Mouse (Mus musculus): ENCODE measurements around the gene Wdr4. TPM values are rescaled to one million over a fixed set of nuclear protein-coding genes. Genes with fewer than 3 reads are reported as not detected.

The Wdr4 gene
- polyA plus RNA-seq, 1 experiment from 2014 or later = 76.7 TPM

- 92% methylated on average over 12 of the region's 12 CpGs for WGBS
- Histone ChIP-seq H3K9me3 (replicated peaks) (no peaks in the 10 kb centered on the region), H3K27me3 (ENCODE audit: low read depth, poor library complexity, severe bottlenecking) (no peaks in the 10 kb centered on the region), H3K36me3 (peaks cover 100% of the 10 kb centered on the region), H3K4me1 (peaks cover 15% of the 10 kb centered on the region), H3K27ac (replicated peaks) (no peak overlapping the region), H3K4me3 (no peak overlapping the region)
- no peak for DNase-seq (ENCODE audit: low spot score)
Observed at GRCm38 (mm10) chr17:31502261-31502927, 17.4 kb downstream of the Wdr4 start.

GRCm38 (mm10) chr17:31500908-31501307, 18.9 kb downstream of the Wdr4 start:
- 88% methylated on average over 3 of the region's 3 CpGs for whole genome bisulfite sequencing
- Histone ChIP-seq H3K4me3 (no peak overlapping the region), H3K4me1 (peaks cover 15% of the 10 kb centered on the region), H3K27ac (replicated peaks) (no peak overlapping the region), H3K9me3 (replicated peaks) (no peaks in the 10 kb centered on the region), H3K27me3 (ENCODE audit: low read depth, poor library complexity, severe bottlenecking) (no peaks in the 10 kb centered on the region), H3K36me3 (peaks cover 100% of the 10 kb centered on the region)
- no peak for DNase-seq (ENCODE audit: low spot score)

- no peaks in the 10 kb centered on the region for H3K27me3 ChIP-seq (ENCODE audit: low read depth, poor library complexity, severe bottlenecking)
- DNase-seq (ENCODE audit: low spot score) = no peak
- H3K4me1 ChIP-seq = peaks cover 13% of the 10 kb centered on the region
- H3K36me3 ChIP-seq = peaks cover 100% of the 10 kb centered on the region
- no peak overlapping the region for H3K27ac ChIP-seq (replicated peaks)
- H3K4me3 ChIP-seq = no peak overlapping the region
- no peaks in the 10 kb centered on the region for H3K9me3 ChIP-seq (replicated peaks)
- 88% methylated on average over 8 of the region's 8 CpGs for WGBS
Observed at GRCm38 (mm10) chr17:31500416-31500815, 19.4 kb downstream of the Wdr4 start.

GRCm38 (mm10) chr17:31499725-31500124, 20.1 kb downstream of the Wdr4 start:
- no peak for DNase-seq (ENCODE audit: low spot score)
- H3K4me1 ChIP-seq = peaks cover 6% of the 10 kb centered on the region
- 96% methylated on average over 12 of the region's 12 CpGs for WGBS
- H3K27me3 ChIP-seq (ENCODE audit: low read depth, poor library complexity, severe bottlenecking) = no peaks in the 10 kb centered on the region
- H3K27ac ChIP-seq (replicated peaks) = no peak overlapping the region
- no peaks in the 10 kb centered on the region for H3K9me3 ChIP-seq (replicated peaks)
- no peak overlapping the region for H3K4me3 ChIP-seq
- H3K36me3 ChIP-seq = peaks cover 99% of the 10 kb centered on the region

- no peak overlapping the region for H3K27ac ChIP-seq (replicated peaks)
- peaks cover 79% of the 10 kb centered on the region for H3K36me3 ChIP-seq
Observed at GRCm38 (mm10) chr17:31497726-31498125, 22.1 kb downstream of the Wdr4 start.

GRCm38 (mm10) chr17:31494989-31495388, 24.8 kb downstream of the Wdr4 start:
- no peak for DNase-seq (ENCODE audit: low spot score)
- H3K36me3 ChIP-seq = peaks cover 52% of the 10 kb centered on the region
- H3K27me3 ChIP-seq (ENCODE audit: low read depth, poor library complexity, severe bottlenecking) = no peaks in the 10 kb centered on the region
- H3K27ac ChIP-seq (replicated peaks) = no peak overlapping the region
- H3K4me3 ChIP-seq = no peak overlapping the region
- H3K4me1 ChIP-seq = no peaks in the 10 kb centered on the region
- H3K9me3 ChIP-seq (replicated peaks) = no peaks in the 10 kb centered on the region
- WGBS = 83% methylated on average over 1 of the region's 1 CpGs

More at GRCm38 (mm10) chr17:31497726-31498125, 22.1 kb downstream of the Wdr4 start:
- no peaks in the 10 kb centered on the region for H3K9me3 ChIP-seq (replicated peaks)
- 90% methylated on average over 6 of the region's 6 CpGs for WGBS
- no peak for DNase-seq (ENCODE audit: low spot score)
- H3K4me1 ChIP-seq = no peaks in the 10 kb centered on the region
- H3K27me3 ChIP-seq (ENCODE audit: low read depth, poor library complexity, severe bottlenecking) = no peaks in the 10 kb centered on the region
- no peak overlapping the region for H3K4me3 ChIP-seq

GRCm38 (mm10) chr17:31492416-31492815, 27.4 kb downstream of the Wdr4 start:
- Histone ChIP-seq H3K27me3 (ENCODE audit: low read depth, poor library complexity, severe bottlenecking) (no peaks in the 10 kb centered on the region), H3K27ac (replicated peaks) (no peak overlapping the region), H3K4me3 (no peak overlapping the region), H3K36me3 (peaks cover 26% of the 10 kb centered on the region), H3K9me3 (replicated peaks) (no peaks in the 10 kb centered on the region), H3K4me1 (peaks cover 4% of the 10 kb centered on the region)
- 0% methylated on average over 2 of the region's 2 CpGs for WGBS
- peak; percentile 82 for DNase-seq (ENCODE audit: low spot score)

GRCm38 (mm10) chr17:31491355-31491754, 28.4 kb downstream of the Wdr4 start:
- H3K27me3 ChIP-seq (ENCODE audit: low read depth, poor library complexity, severe bottlenecking) = no peaks in the 10 kb centered on the region
- DNase-seq (ENCODE audit: low spot score) = no peak
- H3K4me1 ChIP-seq = peaks cover 13% of the 10 kb centered on the region
- no peak overlapping the region for H3K27ac ChIP-seq (replicated peaks)
- H3K36me3 ChIP-seq = peaks cover 15% of the 10 kb centered on the region
- no peak overlapping the region for H3K4me3 ChIP-seq
- no peaks in the 10 kb centered on the region for H3K9me3 ChIP-seq (replicated peaks)

- WGBS = 29% methylated on average over 6 of the region's 6 CpGs
- DNase-seq (ENCODE audit: low spot score) = no peak
- no peaks in the 10 kb centered on the region for H3K9me3 ChIP-seq (replicated peaks)
- peak overlapping the region; percentile 46; the same call in 1 of the 2 replicates for H3K27ac ChIP-seq (replicated peaks)
- peaks cover 13% of the 10 kb centered on the region for H3K4me1 ChIP-seq
- no peak overlapping the region for H3K4me3 ChIP-seq
- no peaks in the 10 kb centered on the region for H3K27me3 ChIP-seq (ENCODE audit: low read depth, poor library complexity, severe bottlenecking)
- H3K36me3 ChIP-seq = no peaks in the 10 kb centered on the region
Observed at GRCm38 (mm10) chr17:31487433-31488060, 32.2 kb downstream of the Wdr4 start.

- peaks cover 13% of the 10 kb centered on the region for H3K4me1 ChIP-seq
- H3K9me3 ChIP-seq (replicated peaks) = no peaks in the 10 kb centered on the region
- H3K36me3 ChIP-seq = no peaks in the 10 kb centered on the region
- no peak overlapping the region for H3K4me3 ChIP-seq
- DNase-seq (ENCODE audit: low spot score) = no peak
- H3K27me3 ChIP-seq (ENCODE audit: low read depth, poor library complexity, severe bottlenecking) = no peaks in the 10 kb centered on the region
- H3K27ac ChIP-seq (replicated peaks) = peak overlapping the region; percentile 46; the same call in 1 of the 2 replicates
- WGBS = 82% methylated on average over 10 of the region's 10 CpGs
Observed at GRCm38 (mm10) chr17:31486616-31487198, 33.1 kb downstream of the Wdr4 start.

- Histone ChIP-seq H3K36me3 (peaks cover 6% of the 10 kb centered on the region; the same call in 1 of the 2 replicates), H3K27me3 (ENCODE audit: low read depth, poor library complexity, severe bottlenecking) (no peaks in the 10 kb centered on the region), H3K9me3 (replicated peaks) (no peaks in the 10 kb centered on the region), H3K4me1 (peaks cover 12% of the 10 kb centered on the region), H3K4me3 (no peak overlapping the region), H3K27ac (replicated peaks) (peak overlapping the region; percentile 33; the same call in 1 of the 2 replicates)
- 67% methylated on average over 11 of the region's 11 CpGs for WGBS
- DNase-seq (ENCODE audit: low spot score) = no peak
Observed at GRCm38 (mm10) chr17:31479108-31479844, 40.5 kb downstream of the Wdr4 start.

GRCm38 (mm10) chr17:31478606-31479005, 41.2 kb downstream of the Wdr4 start:
- Histone ChIP-seq H3K27me3 (ENCODE audit: low read depth, poor library complexity, severe bottlenecking) (no peaks in the 10 kb centered on the region), H3K4me3 (no peak overlapping the region), H3K4me1 (peaks cover 12% of the 10 kb centered on the region), H3K36me3 (peaks cover 6% of the 10 kb centered on the region; the same call in 1 of the 2 replicates), H3K27ac (replicated peaks) (no peak overlapping the region), H3K9me3 (replicated peaks) (no peaks in the 10 kb centered on the region)
- 84% methylated on average over 7 of the region's 7 CpGs for WGBS
- no peak for DNase-seq (ENCODE audit: low spot score)

Data from midbrain, embryonic 10.5 days (tissue).